Mouse (Mus musculus): Measurements from ENCODE around the gene Gatad2b.
"Not testable (repeated sequence)": the region's sequence is repeated elsewhere in the genome, so short reads cannot be mapped to it uniquely, and the experiment has no call there.

Gatad2b gene

DNA sequence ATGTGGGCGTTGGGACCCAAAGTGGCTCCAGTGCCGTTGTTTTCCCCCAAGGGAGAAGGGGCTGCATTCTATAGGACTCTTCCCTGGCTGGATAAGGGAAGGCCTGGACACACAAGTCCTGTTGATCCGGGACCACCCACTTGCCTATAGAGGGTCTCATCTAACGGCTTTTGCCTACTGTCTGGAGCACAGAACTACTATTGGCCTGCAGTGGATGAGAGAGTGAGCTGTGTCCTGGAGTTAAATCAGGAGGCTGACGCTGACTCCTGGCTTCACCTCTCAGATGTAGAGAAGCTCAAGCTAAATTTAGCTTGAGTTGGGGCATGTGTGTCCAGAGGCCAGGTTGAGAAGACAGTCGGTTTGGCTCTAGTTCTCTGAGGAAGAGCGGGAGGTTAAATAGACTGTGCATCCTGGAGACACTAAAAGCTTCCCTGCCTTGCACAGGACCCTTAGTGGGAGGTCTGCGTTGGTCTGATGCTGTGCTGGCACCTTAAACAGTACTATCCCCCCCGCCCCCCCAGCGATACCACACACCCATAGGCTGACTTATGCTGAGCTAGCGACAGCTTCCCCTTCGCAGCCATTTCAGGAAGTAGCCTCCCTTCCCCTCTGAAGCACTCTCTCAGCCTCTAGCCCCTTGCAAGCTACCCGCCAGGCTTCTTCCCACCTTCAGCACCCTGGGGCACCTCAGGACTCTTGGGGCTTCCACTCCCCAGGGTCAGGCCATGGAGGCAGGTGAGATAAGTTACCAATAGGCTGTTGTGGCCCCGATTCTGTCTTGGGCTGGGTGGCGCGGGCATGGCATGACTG lies 26.8 kb upstream of the Gatad2b start:
- peak; percentile 60 for DNase-seq (ENCODE audit: low read depth)

DNA sequence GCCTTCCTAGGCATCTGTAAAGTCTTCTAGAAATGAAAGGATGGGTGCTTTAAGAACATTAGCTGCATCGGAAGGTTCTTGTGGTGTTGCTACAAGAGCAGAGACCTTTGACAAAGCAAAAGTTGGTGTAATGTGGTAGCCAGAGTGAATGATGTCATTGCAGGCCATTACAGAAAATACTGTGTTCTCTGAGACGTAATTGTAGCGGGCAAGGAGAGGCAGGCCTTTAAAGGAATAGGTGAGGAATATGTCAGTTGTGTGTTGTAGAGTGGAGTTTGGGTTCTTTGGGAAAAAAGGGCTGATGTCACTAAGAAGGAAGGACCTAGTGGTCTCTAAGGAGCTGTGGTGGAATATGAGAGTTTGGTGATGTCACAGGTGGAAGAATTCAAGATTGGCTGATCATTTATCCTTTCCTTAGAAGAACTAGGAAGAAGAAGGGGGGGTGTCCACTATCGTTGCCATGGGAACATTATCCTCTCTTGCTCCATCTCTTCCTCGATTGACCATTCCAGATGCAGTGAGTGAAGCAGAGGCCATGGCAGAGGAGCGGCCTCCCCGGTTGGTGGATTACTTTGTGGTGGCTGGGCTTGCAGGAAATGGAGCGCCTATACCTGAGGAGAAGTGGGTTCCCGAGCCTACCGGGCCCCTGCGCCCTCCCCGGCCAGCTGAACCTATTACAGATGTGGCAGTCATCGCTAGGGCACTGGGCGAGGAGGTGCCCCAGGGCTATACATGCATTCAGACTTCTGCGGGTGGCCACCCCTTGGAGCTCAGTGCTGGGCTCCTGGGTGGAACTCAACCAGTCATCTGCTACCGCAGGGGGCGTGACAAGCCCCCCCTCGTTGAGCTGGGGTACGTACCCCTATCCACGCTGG lies 25.8 kb upstream of the Gatad2b start:
- no peak for DNase-seq (ENCODE audit: low read depth)

DNA sequence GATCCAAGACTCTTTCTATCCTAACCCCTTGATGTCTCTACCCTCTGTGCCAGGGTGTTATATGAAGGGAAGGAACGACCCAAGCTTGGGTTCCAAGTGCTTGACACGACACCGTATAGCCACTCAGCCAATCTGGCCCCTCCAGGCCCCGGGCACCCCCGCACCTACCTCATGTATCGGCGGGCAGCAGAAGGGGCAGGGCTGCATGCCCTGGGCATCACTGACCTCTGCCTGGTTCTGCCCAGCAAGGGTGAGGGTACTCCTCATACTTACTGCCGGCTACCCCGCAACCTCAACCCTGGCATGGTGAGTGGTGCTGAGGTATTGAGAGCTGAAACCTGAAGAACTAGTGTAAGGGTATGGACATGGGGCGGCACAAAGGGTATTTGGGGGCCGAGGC lies 24.8 kb upstream of the Gatad2b start:
- no peak for DNase-seq (ENCODE audit: low read depth)

DNA sequence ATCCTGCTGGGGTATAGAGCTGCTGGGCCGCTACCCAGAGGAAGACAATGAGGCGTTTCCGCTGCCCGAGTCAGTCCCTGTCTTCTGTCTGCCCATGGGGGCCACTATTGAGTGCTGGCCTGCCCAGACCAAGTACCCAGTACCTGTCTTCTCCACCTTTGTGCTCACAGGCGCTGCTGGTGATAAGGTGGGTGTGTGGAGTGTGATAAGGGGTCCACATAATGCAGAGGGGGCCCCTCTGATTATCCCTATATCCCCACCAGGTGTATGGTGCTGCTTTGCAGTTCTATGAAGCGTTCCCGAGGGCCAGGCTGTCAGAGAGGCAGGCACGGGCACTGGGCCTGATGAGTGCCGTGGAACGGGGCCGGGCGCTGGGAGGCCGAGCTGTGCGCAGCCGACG lies 24.0 kb upstream of the Gatad2b start:
- DNase-seq (ENCODE audit: low read depth): no peak

- no peak for DNase-seq (ENCODE audit: low read depth)
These were observed 22.2 kb upstream of the Gatad2b start for GRCm38 (mm10) chr3:90270784-90271183.

DNA sequence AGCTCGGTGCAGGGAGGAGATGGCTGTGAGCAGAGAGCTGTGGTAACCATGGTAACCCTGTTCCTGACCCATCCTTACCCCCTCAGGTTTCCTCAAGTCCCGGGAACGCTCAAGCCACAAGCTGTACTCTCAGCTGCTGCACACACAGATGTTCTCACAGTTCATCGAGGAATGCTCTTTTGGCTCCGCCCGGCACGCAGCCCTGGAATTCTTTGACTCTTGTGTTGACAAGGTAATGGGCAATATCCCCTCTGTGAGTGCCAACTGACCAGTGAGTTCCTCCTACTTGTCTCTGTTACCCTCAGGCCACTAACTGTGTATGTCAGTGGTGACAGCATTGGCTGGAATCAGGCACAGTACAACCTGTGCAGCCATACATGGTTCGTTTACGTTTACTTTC lies 20.8 kb upstream of the Gatad2b start:
- no peak for DNase-seq (ENCODE audit: low read depth)

DNA sequence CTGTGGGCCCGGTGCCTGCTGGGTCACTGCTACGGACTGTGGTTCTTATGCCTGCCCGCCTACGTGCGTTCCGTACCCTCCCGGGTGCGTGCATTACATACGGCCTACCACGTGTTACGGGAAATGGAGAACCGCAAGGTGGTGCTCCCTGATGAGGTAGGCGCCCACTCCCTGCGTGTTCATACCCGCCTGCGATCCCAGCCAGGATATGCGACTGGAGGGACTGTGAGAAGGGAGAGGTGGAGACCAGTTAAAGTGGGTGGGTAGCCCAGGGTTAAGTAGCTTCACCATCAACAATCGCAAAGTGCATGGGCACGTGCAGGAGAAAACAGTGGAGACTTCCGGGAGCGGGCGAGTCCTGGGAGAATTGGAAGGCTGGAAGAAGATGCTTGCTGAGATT lies 19.1 kb upstream of the Gatad2b start:
- no peak for DNase-seq (ENCODE audit: low read depth)

DNA sequence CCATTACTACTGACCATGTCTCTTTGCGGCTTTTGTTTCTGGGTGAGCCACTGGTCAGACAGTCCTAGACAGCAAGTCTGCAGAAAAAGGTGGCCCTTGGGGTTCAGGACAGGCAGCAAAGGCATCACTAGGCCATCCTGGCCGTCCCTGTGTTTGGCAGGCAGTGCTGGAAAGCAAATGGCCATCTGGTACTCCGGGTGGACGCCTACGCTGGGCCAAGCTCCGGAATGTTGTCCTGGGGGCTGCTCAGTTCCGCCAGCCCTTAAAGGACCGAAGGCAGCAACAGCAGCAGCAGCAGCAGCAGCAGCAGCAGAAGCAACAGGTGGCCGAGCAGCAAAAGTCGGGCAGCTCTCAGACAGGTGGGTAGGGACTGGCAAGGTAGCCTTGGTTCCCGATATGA lies 17.7 kb upstream of the Gatad2b start:
- DNase-seq (ENCODE audit: low read depth): no peak

DNA sequence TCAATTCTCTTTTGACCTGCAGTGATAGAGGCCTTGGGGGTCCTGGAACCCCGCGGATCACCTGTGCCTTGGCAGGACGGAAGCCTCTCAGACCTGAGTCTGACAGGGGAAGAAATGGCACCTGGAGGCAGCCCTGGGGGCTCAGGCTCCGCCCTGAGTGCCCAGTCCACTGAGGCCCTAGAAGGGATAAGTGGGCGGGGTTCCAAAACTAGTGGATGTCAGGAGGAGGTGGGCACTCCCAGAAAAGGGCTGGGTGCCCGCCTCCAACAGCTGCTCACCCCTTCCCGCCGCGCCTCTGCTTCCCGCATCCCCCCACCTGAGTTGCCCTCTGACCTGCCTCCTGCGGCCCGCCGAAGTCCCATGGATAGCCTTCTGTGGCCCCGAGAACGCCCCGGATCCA lies 16.1 kb upstream of the Gatad2b start:
- no peak for DNase-seq (ENCODE audit: low read depth)

DNA sequence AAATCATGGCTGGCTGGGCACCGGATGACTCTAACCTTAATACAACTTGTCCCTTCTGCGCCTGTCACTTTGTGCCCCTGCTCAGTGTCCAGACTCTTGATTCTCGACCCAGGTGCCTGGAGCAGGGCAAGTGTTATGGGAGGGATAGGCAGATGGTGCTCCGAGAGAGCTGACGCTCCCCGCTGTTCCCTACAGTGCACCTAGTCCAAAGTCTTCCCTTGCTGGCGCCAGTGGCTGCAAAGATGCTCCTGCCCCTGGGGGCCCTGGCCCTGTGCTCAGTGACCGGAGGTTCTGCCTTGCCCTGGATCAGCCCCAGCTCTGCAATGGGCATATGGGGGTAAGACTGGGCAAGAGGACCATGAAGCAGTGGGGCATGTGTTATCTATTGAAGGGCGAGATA lies 15.2 kb upstream of the Gatad2b start:
- DNase-seq (ENCODE audit: low read depth): no peak

DNA sequence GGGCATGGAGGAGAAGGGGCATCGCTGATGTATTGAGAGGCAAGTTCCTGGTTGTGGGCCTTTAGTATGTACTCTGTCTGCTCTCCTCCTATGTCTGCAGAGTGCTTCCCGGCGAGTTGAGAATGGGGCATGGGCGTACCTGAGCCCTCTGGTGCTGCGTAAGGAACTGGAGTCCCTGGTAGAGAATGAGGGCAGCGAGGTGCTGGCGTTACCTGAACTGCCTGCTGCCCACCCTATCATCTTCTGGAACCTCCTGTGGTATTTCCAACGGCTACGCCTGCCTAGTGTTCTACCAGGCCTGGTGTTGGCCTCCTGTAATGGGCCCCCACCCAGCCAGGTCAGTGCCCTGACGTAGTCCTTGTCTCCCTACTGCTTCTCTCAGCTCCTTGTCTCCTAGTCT lies 14.8 kb upstream of the Gatad2b start:
- no peak for DNase-seq (ENCODE audit: low read depth)

DNA sequence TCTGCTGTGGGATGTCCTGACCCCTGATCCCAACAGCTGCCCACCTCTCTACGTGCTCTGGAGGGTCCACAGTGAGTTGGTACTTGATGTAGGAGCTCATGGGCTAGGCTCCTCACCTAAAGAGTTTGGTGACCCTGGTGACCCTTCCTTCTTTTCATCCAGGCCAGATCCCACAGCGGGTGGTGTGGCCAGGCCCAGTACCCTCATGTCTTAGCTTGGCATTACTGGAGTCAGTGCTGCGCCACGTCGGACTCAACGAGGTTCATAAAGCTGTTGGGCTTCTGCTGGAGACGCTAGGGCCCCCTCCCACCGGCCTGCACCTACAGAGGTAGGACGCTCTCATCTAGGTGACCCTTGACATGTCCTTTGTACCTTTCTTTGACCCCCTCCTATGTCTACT lies 13.8 kb upstream of the Gatad2b start:
- DNase-seq (ENCODE audit: low read depth): no peak

GRCm38 (mm10) chr3:90279743-90280142 lies 13.2 kb upstream of the Gatad2b start:
- no peak for DNase-seq (ENCODE audit: low read depth)

- DNase-seq (ENCODE audit: low read depth): no peak
These were observed 12.3 kb upstream of the Gatad2b start for GRCm38 (mm10) chr3:90280708-90281107.

GRCm38 (mm10) chr3:90284150-90284549 lies 8.8 kb upstream of the Gatad2b start:
- no peak for DNase-seq (ENCODE audit: low read depth)

DNA sequence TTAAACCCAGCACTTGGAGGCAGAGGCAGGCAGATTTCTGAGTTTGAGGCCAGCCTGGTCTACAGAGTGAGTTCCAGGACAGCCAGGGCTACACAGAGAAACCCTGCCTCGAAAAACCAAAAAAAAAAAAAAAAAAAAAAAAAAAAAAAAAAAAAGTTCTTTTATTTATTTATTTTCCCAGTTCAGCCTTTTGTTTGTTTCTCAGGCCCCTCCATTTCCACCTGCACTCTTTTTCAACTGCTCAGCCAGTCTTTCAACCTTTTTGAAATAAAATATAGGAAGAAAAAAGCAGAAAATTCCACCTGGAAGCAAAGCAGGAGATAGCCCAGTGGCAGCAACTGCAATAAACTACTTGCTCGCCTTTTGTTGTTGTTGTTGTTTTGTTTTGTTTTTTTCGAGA lies 3.6 kb upstream of the Gatad2b start:
- not testable (repeated sequence) for DNase-seq (ENCODE audit: low read depth)

- peak; percentile 31 for DNase-seq (ENCODE audit: low read depth)
These were observed 2.4 kb upstream of the Gatad2b start for GRCm38 (mm10) chr3:90290602-90291001.

DNA sequence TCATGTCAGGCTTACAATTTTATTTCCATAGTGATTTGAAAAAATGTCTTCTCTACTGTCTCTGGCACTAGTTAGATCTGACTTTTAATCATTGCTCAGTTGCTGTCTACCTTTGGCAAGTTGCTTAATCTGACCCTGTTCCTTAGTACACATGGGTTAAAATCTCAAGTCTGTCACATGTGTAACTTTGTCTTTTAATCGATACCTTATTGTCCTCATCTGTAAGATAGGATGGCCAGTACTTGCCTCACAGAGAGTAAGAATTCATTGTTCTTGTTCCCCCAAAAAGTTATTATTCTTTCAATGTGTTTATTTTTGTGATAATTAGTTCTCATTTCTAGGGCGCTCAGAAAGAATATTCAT lies 1.0 kb upstream of the Gatad2b start:
- no peak for DNase-seq (ENCODE audit: low read depth)

- peak; percentile 77 for DNase-seq (ENCODE audit: low read depth)
These were observed 530 bp downstream of the Gatad2b start for GRCm38 (mm10) chr3:90293352-90294063.

DNA sequence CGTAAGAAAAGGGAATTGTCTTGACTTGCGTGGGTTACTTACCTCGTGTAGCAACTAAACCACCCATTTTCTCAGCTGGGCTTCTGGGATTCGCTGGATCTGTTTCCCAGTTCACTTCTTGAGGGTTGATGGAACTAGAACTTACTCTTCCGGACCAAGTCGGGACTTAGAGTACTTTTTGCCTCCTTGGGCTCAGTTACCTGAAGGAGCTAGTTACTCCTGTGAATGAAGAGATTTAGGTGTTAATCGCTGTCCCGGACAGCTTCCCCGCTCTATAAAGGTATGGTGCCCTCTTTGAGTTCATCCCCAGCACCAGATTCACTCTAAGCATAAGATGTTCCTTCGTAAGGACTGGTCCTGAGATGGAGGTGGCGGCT lies 1.1 kb downstream of the Gatad2b start:
- DNase-seq (ENCODE audit: low read depth): peak; percentile 37

DNA sequence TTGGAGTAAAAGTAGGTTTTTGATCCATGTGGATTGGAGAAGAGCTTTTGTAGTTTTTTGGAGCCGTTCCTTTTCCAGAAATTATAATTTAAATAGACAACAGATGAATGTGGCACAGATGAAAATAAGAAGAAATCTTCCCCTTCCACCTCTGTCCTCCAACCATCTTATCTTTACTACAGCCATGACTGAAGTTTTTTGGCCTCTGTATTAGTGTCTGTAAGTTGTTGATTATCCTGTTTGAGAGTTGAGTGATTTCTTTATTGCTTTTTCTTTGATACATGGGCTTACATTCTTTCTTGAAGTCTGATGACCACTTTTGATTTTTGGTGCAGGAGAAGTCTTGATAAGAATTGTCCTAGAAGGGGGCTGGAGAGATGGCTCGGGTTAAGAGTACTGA lies 1.7 kb downstream of the Gatad2b start:
- no peak for DNase-seq (ENCODE audit: low read depth)

DNA sequence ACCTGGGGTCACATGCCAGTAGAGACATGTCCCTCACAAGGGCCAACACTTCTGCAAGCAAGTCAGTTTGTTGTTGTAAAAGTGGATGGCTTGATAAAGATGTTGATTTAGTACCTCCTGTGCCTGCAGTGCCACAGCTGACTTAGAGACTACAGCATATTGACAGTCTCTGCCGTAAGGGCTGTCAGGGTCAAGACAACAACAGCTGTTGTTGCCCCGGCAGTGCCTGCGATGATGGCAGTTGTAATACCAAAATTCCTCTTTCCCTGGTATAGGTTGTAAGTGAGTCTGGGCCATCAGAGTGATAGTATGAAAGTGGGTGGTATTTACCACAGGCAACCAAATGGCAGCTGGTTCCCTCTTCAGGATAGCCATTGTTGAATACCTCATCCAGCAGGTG lies 12.8 kb downstream of the Gatad2b start:
- no peak for DNase-seq (ENCODE audit: low read depth)

DNA sequence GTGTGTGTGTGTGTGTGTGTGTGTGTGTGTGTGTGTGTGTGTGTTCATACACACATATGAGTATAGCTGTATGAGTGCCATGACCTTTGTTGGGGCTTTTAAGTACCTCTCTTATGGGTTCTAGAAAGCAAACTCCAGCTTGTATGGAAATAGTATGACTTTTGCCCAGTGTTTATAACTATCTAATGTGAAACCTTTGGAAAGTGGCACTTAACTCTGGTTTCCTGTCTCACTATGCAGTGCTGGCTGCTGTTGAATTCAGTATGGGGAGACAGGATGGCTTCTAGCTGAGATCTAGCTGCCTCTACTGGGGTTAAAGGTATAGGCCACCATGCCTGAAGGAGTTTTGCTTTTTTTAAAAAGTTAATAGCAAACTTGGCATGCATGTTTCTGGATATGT lies 16.6 kb downstream of the Gatad2b start:
- DNase-seq (ENCODE audit: low read depth): no peak
